Mouse (Mus musculus) activated CD4-positive, CD25-positive, alpha-beta regulatory T cell (primary cell): ENCODE results near the gene 2810459M11Rik. TPM values are rescaled to one million over a fixed set of nuclear protein-coding genes. Genes with fewer than 3 reads are reported as not detected.

Experiments
- polyA plus RNA-seq, 2 experiments: library from polyadenylated mRNA; unstranded; fragments of 100-300 nt; shearing (Covaris generic); gene quantifications; one replicate each; pipeline ENCODE4 v1.2.1; 2017

Gene 2810459M11Rik
- under 1 TPM; 0.21 to 0.76 TPM for polyA plus RNA-seq

GRCm38 (mm10) chr1:86045848-86046805 lies at the start of gene 2810459M11Rik:
TSS of gene 2810459M11Rik (plus strand) at chr1:86045863.

GRCm38 (mm10) chr1:86016516-86016915 lies 29.1 kb upstream of the 2810459M11Rik start, which contains the start of gene Spata3:
TSS of gene Spata3 (plus strand) at chr1:86016816.

GRCm38 (mm10) chr1:86064271-86064991 lies 18.8 kb downstream of the 2810459M11Rik start, which contains the start of gene Psmd1:
TSS of gene Psmd1 (plus strand) at chr1:86064387.

Other genes with a start within 250 kb of the 2810459M11Rik start
- 100 to 1,000 TPM; 246 to 391 TPM for gene Itm2c, start 151.6 kb upstream of the 2810459M11Rik start, polyA plus RNA-seq
- gene 4933407L21Rik, start 117.4 kb upstream of the 2810459M11Rik start, polyA plus RNA-seq, result under 1 TPM; 0.24 to 0.79 TPM
- gene Gpr55, start 84.9 kb upstream of the 2810459M11Rik start, polyA plus RNA-seq, result 10 to 100 TPM in 1 of 2 experiments, 1 to 10 TPM in 1; 1.2 to 16.6 TPM
- under 1 TPM in 1 of 2 experiments, not detected in 1; 0.29 TPM for gene Spata3, start 29.0 kb upstream of the 2810459M11Rik start, polyA plus RNA-seq
- gene Psmd1, start 18.5 kb downstream of the 2810459M11Rik start, polyA plus RNA-seq, result 100 to 1,000 TPM in 1 of 2 experiments, 10 to 100 TPM in 1; 97.5 to 101 TPM
- gene Htr2b, start 66.1 kb downstream of the 2810459M11Rik start, polyA plus RNA-seq, result under 1 TPM; 0.42 to 0.70 TPM
- not detected for gene Gm21972, start 87.8 kb downstream of the 2810459M11Rik start, polyA plus RNA-seq
- gene Armc9, start 108.9 kb downstream of the 2810459M11Rik start, polyA plus RNA-seq, result 10 to 100 TPM in 1 of 2 experiments, 1 to 10 TPM in 1; 5.1 to 10.5 TPM